8 mouse cellular contexts compared by ENCODE assay signal in genomic region chr1:38307821-38308704, GRCm38 (mm10).
DNase-seq lines count a peak whose midpoint lies in the region; ATAC-seq and TF ChIP-seq lines count a peak whose summit lies in the region.

No protein-coding gene starts in this region.

- no peaks in the 10 kb centered on the region for H3K36me3 ChIP-seq in midbrain, embryonic 13.5 days
- H3K36me3 ChIP-seq in midbrain, embryonic 10.5 days, result no peaks in the 10 kb centered on the region
- H3K36me3 ChIP-seq in hindbrain, embryonic 16.5 days (ENCODE audit: control insufficient read depth, insufficient read depth, low read length), result no peaks in the 10 kb centered on the region
- no peaks in the 10 kb centered on the region for H3K36me3 ChIP-seq in thymus, adult 2 months (ENCODE audit: control insufficient read depth, insufficient read depth, low read length)

- H3K4me2 ChIP-seq in midbrain, embryonic 13.5 days (replicated peaks), result no peak overlapping the region
- no peak overlapping the region for H3K4me2 ChIP-seq in hindbrain, embryonic 16.5 days (ENCODE audit: low read length)

- no peak for TF ChIP-seq CTCF in thymus, adult 2 months (IDR thresholded peaks at IDR 0.05; ENCODE audit: borderline replicate concordance, control insufficient read depth, extremely low read depth, insufficient read depth, low read length, poor library complexity)

- H3K9ac ChIP-seq in midbrain, embryonic 13.5 days (replicated peaks), result no peak overlapping the region
- H3K9ac ChIP-seq in hindbrain, embryonic 16.5 days (ENCODE audit: low read depth, low read length), result no peak overlapping the region

- peak; percentile 40; the same call in 1 of the 2 replicates for ATAC-seq in midbrain, embryonic 13.5 days
- peak; percentile 84 for ATAC-seq in hindbrain, embryonic 16.5 days

- H3K9me3 ChIP-seq in midbrain, embryonic 13.5 days, result no peaks in the 10 kb centered on the region
- H3K9me3 ChIP-seq in midbrain, embryonic 10.5 days (replicated peaks), result no peaks in the 10 kb centered on the region
- no peaks in the 10 kb centered on the region for H3K9me3 ChIP-seq in hindbrain, embryonic 16.5 days (ENCODE audit: control insufficient read depth, low read length)

- H3K27ac ChIP-seq in midbrain, embryonic 13.5 days, result peak overlapping the region; percentile 21; the same call in 1 of the 2 replicates
- H3K27ac ChIP-seq in midbrain, embryonic 10.5 days (replicated peaks), result no peak overlapping the region
- H3K27ac ChIP-seq in hindbrain, embryonic 16.5 days (ENCODE audit: low read depth, low read length), result peak overlapping the region; percentile 64
- no peak overlapping the region for H3K27ac ChIP-seq in thymus, adult 2 months (ENCODE audit: control insufficient read depth, insufficient read depth, low read length)

- H3K4me1 ChIP-seq in midbrain, embryonic 13.5 days (replicated peaks), result 0 out of 2 replicates have a peak, but pooled peaks cover 7% of the 10 kb centered on the region
- no peaks in the 10 kb centered on the region for H3K4me1 ChIP-seq in midbrain, embryonic 10.5 days
- H3K4me1 ChIP-seq in hindbrain, embryonic 16.5 days (ENCODE audit: control insufficient read depth, insufficient read depth, low read depth, low read length), result peaks cover 8% of the 10 kb centered on the region
- H3K4me1 ChIP-seq in thymus, adult 2 months (replicated peaks; ENCODE audit: control insufficient read depth, insufficient read depth, low read length), result no peaks in the 10 kb centered on the region

- WGBS in midbrain, embryonic 13.5 days, result 65% methylated on average over 7 of the region's 7 CpGs
- 79% methylated on average over 7 of the region's 7 CpGs for WGBS in midbrain, embryonic 10.5 days
- 36% methylated on average over 7 of the region's 7 CpGs for WGBS in hindbrain, embryonic 16.5 days
- WGBS in thymus, adult 2 months, result 98% methylated on average over 7 of the region's 7 CpGs

- no peaks in the 10 kb centered on the region for H3K27me3 ChIP-seq in midbrain, embryonic 13.5 days
- no peaks in the 10 kb centered on the region for H3K27me3 ChIP-seq in midbrain, embryonic 10.5 days (ENCODE audit: low read depth, poor library complexity, severe bottlenecking)
- no peaks in the 10 kb centered on the region for H3K27me3 ChIP-seq in hindbrain, embryonic 16.5 days (replicated peaks; ENCODE audit: control insufficient read depth, insufficient read depth, low read length)
- no peaks in the 10 kb centered on the region for H3K27me3 ChIP-seq in thymus, adult 2 months (ENCODE audit: control insufficient read depth, insufficient read depth, low read length)

- TF ChIP-seq POLR2A in thymus, adult 2 months (IDR thresholded peaks at IDR 0.05; ENCODE audit: control insufficient read depth, extremely low read depth, insufficient read depth, low read length, poor library complexity), result no peak

- H3K4me3 ChIP-seq in midbrain, embryonic 13.5 days (replicated peaks), result no peak overlapping the region
- no peak overlapping the region for H3K4me3 ChIP-seq in midbrain, embryonic 10.5 days
- H3K4me3 ChIP-seq in hindbrain, embryonic 16.5 days (ENCODE audit: low read length), result no peak overlapping the region
- H3K4me3 ChIP-seq in thymus, adult 2 months (ENCODE audit: control insufficient read depth, insufficient read depth, low read length), result no peak overlapping the region

- DNase-seq in midbrain, embryonic 10.5 days (ENCODE audit: low spot score), result no peak
- peak; percentile 47 to 51 for DNase-seq in cerebellum, adult 18-20 months
- peak; percentile 69 for DNase-seq in gastrocnemius, postnatal 25 days
- DNase-seq in lung, postnatal 10 days, result peak; percentile 57
- no peak for DNase-seq in spleen, postnatal 4 days (ENCODE audit: low spot score in 2 of 2)
- DNase-seq in thymus, adult 2 months, result no peak

Comparison
In these comparisons a context has a peak if more than half of its experiments do, and no peak if none do; other contexts are left out.
1. H3K27ac ChIP-seq: peak in midbrain, embryonic 13.5 days (single experiment) and hindbrain, embryonic 16.5 days (single experiment); none in midbrain, embryonic 10.5 days (single experiment) and thymus, adult 2 months (single experiment).
2. DNase-seq: peak in cerebellum, adult 18-20 months (2 of 2), gastrocnemius, postnatal 25 days (single experiment) and lung, postnatal 10 days (single experiment); none in midbrain, embryonic 10.5 days (single experiment), spleen, postnatal 4 days (0 of 2) and thymus, adult 2 months (single experiment).